Mouse (Mus musculus): Measurements from ENCODE around the gene Mrs2. TPM values are rescaled to one million over a fixed set of nuclear protein-coding genes. Genes with fewer than 3 reads are reported as not detected.

Mrs2 gene
- total and polyA plus RNA-seq, 3 experiments = 7.2 to 58.4 (median 21.6) TPM

- Histone ChIP-seq H3K27me3 (ENCODE audit: insufficient read depth, low read length) (no peaks in the 10 kb centered on the region), H3K4me3 (ENCODE audit: low read depth, low read length) (no peak overlapping the region), H3K4me1 (ENCODE audit: insufficient read depth, low read depth, low read length) (no peaks in the 10 kb centered on the region), H3K36me3 (replicated peaks) (no peaks in the 10 kb centered on the region), H3K9me3 (replicated peaks) (peaks cover 4% of the 10 kb centered on the region)
- DNase-seq (ENCODE audit: low spot score) = no peak
- no peak for ATAC-seq (ENCODE audit: extremely low read depth, insufficient number of reproducible peaks, low FRiP score, poor library complexity, severe bottlenecking)
- TF ChIP-seq POLR2AphosphoS5 (IDR thresholded peaks at IDR 0.05; ENCODE audit: insufficient replicate concordance, low read depth, low read length) = no peak
These were observed 32.5 kb upstream of the Mrs2 start for GRCm38 (mm10) chr13:25052671-25053070.

- DNase-seq (ENCODE audit: low spot score) (no peak), ATAC-seq (ENCODE audit: extremely low read depth, insufficient number of reproducible peaks, low FRiP score, poor library complexity, severe bottlenecking) (no peak)
- H3K27me3 ChIP-seq (ENCODE audit: insufficient read depth, low read length) = peaks cover 5% of the 10 kb centered on the region; the same call in 1 of the 2 replicates
- H3K9me3 ChIP-seq (replicated peaks) = no peaks in the 10 kb centered on the region
- H3K36me3 ChIP-seq (replicated peaks) = no peaks in the 10 kb centered on the region
- H3K4me1 ChIP-seq (ENCODE audit: insufficient read depth, low read depth, low read length) = no peaks in the 10 kb centered on the region
- no peak overlapping the region for H3K4me3 ChIP-seq (ENCODE audit: low read depth, low read length)
- TF ChIP-seq GATA2 (IDR thresholded peaks at IDR 0.05; ENCODE audit: borderline replicate concordance, low read depth, low read length) (no peak), TAL1 (conservative IDR thresholded peaks at IDR 0.05; ENCODE audit: low read depth, low read length) (no peak), GATA1 (IDR thresholded peaks at IDR 0.05; ENCODE audit: borderline replicate concordance, low read length) (no peak), CTCF (IDR thresholded peaks at IDR 0.05; ENCODE audit: low read depth, low read length) (no peak), POLR2AphosphoS5 (IDR thresholded peaks at IDR 0.05; ENCODE audit: insufficient replicate concordance, low read depth, low read length) (no peak)
These were observed 19.3 kb upstream of the Mrs2 start for GRCm38 (mm10) chr13:25039488-25039887.

GRCm38 (mm10) chr13:25027114-25027425, 6.9 kb upstream of the Mrs2 start:
- no peak for ATAC-seq (ENCODE audit: extremely low read depth, insufficient number of reproducible peaks, low FRiP score, poor library complexity, severe bottlenecking)
- no peaks in the 10 kb centered on the region for H3K9me3 ChIP-seq (replicated peaks)
- no peak for TF ChIP-seq GATA2 (IDR thresholded peaks at IDR 0.05; ENCODE audit: borderline replicate concordance, low read depth, low read length)
- no peak for TF ChIP-seq POLR2AphosphoS5 (IDR thresholded peaks at IDR 0.05; ENCODE audit: insufficient replicate concordance, low read depth, low read length)
- H3K36me3 ChIP-seq (replicated peaks) = no peaks in the 10 kb centered on the region
- peaks cover 2% of the 10 kb centered on the region; the same call in 1 of the 2 replicates for H3K4me1 ChIP-seq (ENCODE audit: insufficient read depth, low read depth, low read length)
- peaks cover 4% of the 10 kb centered on the region; the same call in 1 of the 2 replicates for H3K27me3 ChIP-seq (ENCODE audit: insufficient read depth, low read length)
- no peak for DNase-seq (ENCODE audit: low spot score)
- no peak overlapping the region for H3K4me3 ChIP-seq (ENCODE audit: low read depth, low read length)

GRCm38 (mm10) chr13:25026409-25027113, 6.4 kb upstream of the Mrs2 start:
- DNase-seq (ENCODE audit: low spot score) = no peak
- peaks cover 2% of the 10 kb centered on the region; the same call in 1 of the 2 replicates for H3K4me1 ChIP-seq (ENCODE audit: insufficient read depth, low read depth, low read length)
- no peak for ATAC-seq (ENCODE audit: extremely low read depth, insufficient number of reproducible peaks, low FRiP score, poor library complexity, severe bottlenecking)
- peaks cover 4% of the 10 kb centered on the region; the same call in 1 of the 2 replicates for H3K27me3 ChIP-seq (ENCODE audit: insufficient read depth, low read length)
- H3K4me3 ChIP-seq (ENCODE audit: low read depth, low read length) = no peak overlapping the region
- no peaks in the 10 kb centered on the region for H3K36me3 ChIP-seq (replicated peaks)
- TF ChIP-seq CTCF (IDR thresholded peaks at IDR 0.05; ENCODE audit: low read depth, low read length) (no peak), GATA2 (IDR thresholded peaks at IDR 0.05; ENCODE audit: borderline replicate concordance, low read depth, low read length) (no peak), GATA1 (IDR thresholded peaks at IDR 0.05; ENCODE audit: borderline replicate concordance, low read length) (no peak), POLR2AphosphoS5 (IDR thresholded peaks at IDR 0.05; ENCODE audit: insufficient replicate concordance, low read depth, low read length) (no peak), TAL1 (conservative IDR thresholded peaks at IDR 0.05; ENCODE audit: low read depth, low read length) (no peak)
- no peaks in the 10 kb centered on the region for H3K9me3 ChIP-seq (replicated peaks)

- Histone ChIP-seq H3K4me1 (ENCODE audit: insufficient read depth, low read depth, low read length) (peaks cover 7% of the 10 kb centered on the region; the same call in 1 of the 2 replicates), H3K4me3 (ENCODE audit: low read depth, low read length) (no peak overlapping the region), H3K36me3 (replicated peaks) (no peaks in the 10 kb centered on the region), H3K9me3 (replicated peaks) (no peaks in the 10 kb centered on the region), H3K27me3 (ENCODE audit: insufficient read depth, low read length) (peaks cover 4% of the 10 kb centered on the region; the same call in 1 of the 2 replicates)
- TF ChIP-seq GATA1 (IDR thresholded peaks at IDR 0.05; ENCODE audit: borderline replicate concordance, low read length) (no peak), POLR2AphosphoS5 (IDR thresholded peaks at IDR 0.05; ENCODE audit: insufficient replicate concordance, low read depth, low read length) (no peak), CTCF (IDR thresholded peaks at IDR 0.05; ENCODE audit: low read depth, low read length) (no peak), TAL1 (conservative IDR thresholded peaks at IDR 0.05; ENCODE audit: low read depth, low read length) (no peak), GATA2 (IDR thresholded peaks at IDR 0.05; ENCODE audit: borderline replicate concordance, low read depth, low read length) (no peak)
- DNase-seq (ENCODE audit: low spot score) (no peak), ATAC-seq (ENCODE audit: extremely low read depth, insufficient number of reproducible peaks, low FRiP score, poor library complexity, severe bottlenecking) (no peak)
These were observed 4.5 kb upstream of the Mrs2 start for GRCm38 (mm10) chr13:25024655-25025054.

- Histone ChIP-seq H3K4me3 (ENCODE audit: low read depth, low read length) (no peak overlapping the region), H3K4me1 (ENCODE audit: insufficient read depth, low read depth, low read length) (peaks cover 22% of the 10 kb centered on the region), H3K9me3 (replicated peaks) (no peaks in the 10 kb centered on the region), H3K27me3 (ENCODE audit: insufficient read depth, low read length) (peaks cover 4% of the 10 kb centered on the region; the same call in 1 of the 2 replicates), H3K36me3 (replicated peaks) (peaks cover 5% of the 10 kb centered on the region)
- ATAC-seq (ENCODE audit: extremely low read depth, insufficient number of reproducible peaks, low FRiP score, poor library complexity, severe bottlenecking) (no peak), DNase-seq (ENCODE audit: low spot score) (no peak)
- TF ChIP-seq TAL1 (conservative IDR thresholded peaks at IDR 0.05; ENCODE audit: low read depth, low read length) (no peak), POLR2AphosphoS5 (IDR thresholded peaks at IDR 0.05; ENCODE audit: insufficient replicate concordance, low read depth, low read length) (no peak), GATA1 (IDR thresholded peaks at IDR 0.05; ENCODE audit: borderline replicate concordance, low read length) (no peak)
These were observed 3.0 kb upstream of the Mrs2 start for GRCm38 (mm10) chr13:25023129-25023528.

All from G1E (cell line).